In the genomic region with DNA sequence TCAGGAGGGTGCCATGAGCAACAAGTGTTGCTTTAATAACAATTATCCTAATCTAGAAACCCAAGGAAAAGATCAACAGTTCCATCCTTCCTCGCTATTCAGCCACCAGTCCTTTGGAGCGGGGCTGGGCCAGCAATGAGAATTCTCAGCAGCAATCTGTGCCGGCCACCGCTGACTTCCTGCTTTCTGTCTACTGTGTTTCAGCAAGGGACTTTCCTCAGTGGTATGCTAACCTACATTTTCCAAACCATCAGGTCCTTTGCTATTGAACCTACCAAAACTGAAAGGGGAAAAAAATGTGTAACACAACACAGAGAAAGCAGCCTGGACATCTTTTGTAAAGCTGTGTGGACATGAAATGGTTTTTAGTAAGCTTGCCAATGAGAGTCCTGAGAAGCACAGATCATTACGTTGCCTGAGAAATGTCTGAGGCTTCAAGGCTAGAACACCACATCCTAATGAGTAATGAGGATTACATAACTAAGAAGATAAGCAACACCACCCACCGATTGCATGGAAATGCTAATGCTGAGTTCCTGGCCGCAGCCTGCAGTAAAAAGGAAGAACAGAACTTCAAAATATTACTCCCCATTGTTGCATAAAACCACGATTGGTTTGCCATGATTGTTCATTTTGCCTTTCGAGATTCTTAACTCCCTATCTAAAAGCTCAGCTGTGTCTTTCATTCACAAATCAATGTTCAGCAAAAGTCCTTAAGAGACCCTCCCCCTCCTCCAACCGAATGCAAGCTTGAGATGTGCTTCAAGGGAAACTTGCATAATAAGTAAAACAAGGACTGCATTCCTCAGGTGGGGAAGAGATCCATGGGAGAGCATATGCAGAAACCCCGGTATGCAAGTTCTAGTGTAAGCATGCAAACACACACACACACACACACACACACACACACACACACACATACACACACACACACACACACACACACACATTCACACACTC, we compare ENCODE assay signal across 12 mouse cellular contexts.
DNase-seq lines count a peak whose midpoint lies in the region; ATAC-seq and TF ChIP-seq lines count a peak whose summit lies in the region.
"Had no signal": no experiment of that assay in that cellular context is flagged by ENCODE, and none has a peak within 500 bp of the region (broad histone marks: within the 10 kb centered on the region; RNA-seq: fewer than 3 reads in every experiment).

No protein-coding gene starts in this region.

- 36% methylated on average over 11 of the region's 11 CpGs for WGBS in heart, embryonic 12.5 days
- WGBS in lung, embryonic 16.5 days, result 34% methylated on average over 11 of the region's 11 CpGs
- 26% methylated on average over 11 of the region's 11 CpGs for WGBS in liver, postnatal 0 days (ENCODE audit: insufficient replicate concordance)

- peak; percentile 91 for DNase-seq in heart, adult 11 months
- DNase-seq in CD4-positive helper T cell, adult 2 months (ENCODE audit: low read depth, low spot score), result peak; percentile 77
- DNase-seq in adrenal gland, postnatal 14 days, result peak; percentile 15
- no peak for DNase-seq in kidney, adult 8-10 months
- no peak for DNase-seq in liver, postnatal 0 days
- DNase-seq in spleen, postnatal 10 days (ENCODE audit: low spot score in 2 of 2), result no peak
- DNase-seq: kidney, postnatal 14 days had no signal

- H3K36me3 ChIP-seq in heart, embryonic 12.5 days, result no peaks in the 10 kb centered on the region
- H3K36me3 ChIP-seq in lung, embryonic 16.5 days (ENCODE audit: control insufficient read depth, insufficient read depth, low read length), result no peaks in the 10 kb centered on the region
- H3K36me3 ChIP-seq in liver, postnatal 0 days (replicated peaks; ENCODE audit: insufficient read depth, low read length), result no peaks in the 10 kb centered on the region
- H3K36me3 ChIP-seq: heart, embryonic 15.5 days; midbrain, embryonic 13.5 days had no signal

- H3K4me1 ChIP-seq in heart, embryonic 12.5 days (replicated peaks), result 0 out of 2 replicates have a peak, but pooled peaks cover 3% of the 10 kb centered on the region
- no peaks in the 10 kb centered on the region for H3K4me1 ChIP-seq in lung, embryonic 16.5 days (replicated peaks; ENCODE audit: control insufficient read depth, insufficient read depth, low read length)
- H3K4me1 ChIP-seq in liver, postnatal 0 days (ENCODE audit: insufficient read depth), result no peaks in the 10 kb centered on the region
- H3K4me1 ChIP-seq: heart, embryonic 15.5 days; midbrain, embryonic 13.5 days had no signal

- no peak overlapping the region for H3K27ac ChIP-seq in heart, embryonic 12.5 days (ENCODE audit: poor library complexity, severe bottlenecking)
- H3K27ac ChIP-seq in lung, embryonic 16.5 days (ENCODE audit: low read length), result no peak overlapping the region
- H3K27ac ChIP-seq in liver, postnatal 0 days (ENCODE audit: low read depth), result no peak overlapping the region
- H3K27ac ChIP-seq: heart, embryonic 15.5 days; midbrain, embryonic 13.5 days had no signal

- H3K9me3 ChIP-seq in heart, embryonic 12.5 days (replicated peaks), result 0 out of 2 replicates have a peak, but pooled peaks cover 5% of the 10 kb centered on the region
- H3K9me3 ChIP-seq in lung, embryonic 16.5 days (ENCODE audit: control insufficient read depth, low read length), result no peaks in the 10 kb centered on the region
- H3K9me3 ChIP-seq in liver, postnatal 0 days (ENCODE audit: low read length), result no peaks in the 10 kb centered on the region
- H3K9me3 ChIP-seq: heart, embryonic 15.5 days; midbrain, embryonic 13.5 days had no signal

- no peak for TF ChIP-seq EP300 in liver, postnatal 0 days (IDR thresholded peaks at IDR 0.05; ENCODE audit: low read depth)

- no peaks in the 10 kb centered on the region for H3K27me3 ChIP-seq in heart, embryonic 12.5 days (replicated peaks)
- H3K27me3 ChIP-seq in lung, embryonic 16.5 days (ENCODE audit: control insufficient read depth, insufficient read depth, low read depth, low read length), result no peaks in the 10 kb centered on the region
- H3K27me3 ChIP-seq in liver, postnatal 0 days (ENCODE audit: insufficient read depth, low read length), result no peaks in the 10 kb centered on the region
- H3K27me3 ChIP-seq: heart, embryonic 15.5 days; midbrain, embryonic 13.5 days had no signal

- H3K9ac ChIP-seq in heart, embryonic 12.5 days, result no peak overlapping the region
- H3K9ac ChIP-seq in lung, embryonic 16.5 days (ENCODE audit: low read length), result no peak overlapping the region
- H3K9ac ChIP-seq in liver, postnatal 0 days (replicated peaks), result no peak overlapping the region
- H3K9ac ChIP-seq: heart, embryonic 15.5 days; midbrain, embryonic 13.5 days had no signal

- no peak for TF ChIP-seq CTCF in liver, postnatal 0 days (IDR thresholded peaks at IDR 0.05; ENCODE audit: low read depth)

- no peak overlapping the region for H3K4me3 ChIP-seq in heart, embryonic 12.5 days
- no peak overlapping the region for H3K4me3 ChIP-seq in lung, embryonic 16.5 days (ENCODE audit: low read length)
- no peak overlapping the region for H3K4me3 ChIP-seq in liver, postnatal 0 days (ENCODE audit: low read depth, low read length)
- H3K4me3 ChIP-seq: erythroblast, embryonic 14.5 days; heart, embryonic 15.5 days; midbrain, embryonic 13.5 days had no signal

- no peak overlapping the region for H3K4me2 ChIP-seq in heart, embryonic 12.5 days
- H3K4me2 ChIP-seq in lung, embryonic 16.5 days (ENCODE audit: low read depth, low read length), result no peak overlapping the region
- H3K4me2 ChIP-seq in liver, postnatal 0 days (ENCODE audit: low read depth, low read length), result no peak overlapping the region
- H3K4me2 ChIP-seq: heart, embryonic 15.5 days; midbrain, embryonic 13.5 days had no signal

- no peak for ATAC-seq in heart, embryonic 12.5 days (ENCODE audit: insufficient number of reproducible peaks, low FRiP score)
- ATAC-seq in lung, embryonic 16.5 days (ENCODE audit: low read depth), result peak; percentile 68; the same call in 1 of the 2 replicates
- ATAC-seq in liver, postnatal 0 days, result no peak

Comparison
In these comparisons a context has a peak if more than half of its experiments do, and no peak if none do; other contexts are left out.
1. DNase-seq: peak in heart, adult 11 months (single experiment), CD4-positive helper T cell, adult 2 months (single experiment) and adrenal gland, postnatal 14 days (single experiment); none in kidney, adult 8-10 months (0 of 2), liver, postnatal 0 days (single experiment) and spleen, postnatal 10 days (0 of 2).